Mouse (Mus musculus): Measurements from ENCODE around the gene Magix. TPM values are rescaled to one million over a fixed set of nuclear protein-coding genes. Genes with fewer than 3 reads are reported as not detected.

The Magix gene
- total RNA-seq, 4 experiments from 2014 or later = 21.4 to 25.1 (median 22.7) TPM

DNA sequence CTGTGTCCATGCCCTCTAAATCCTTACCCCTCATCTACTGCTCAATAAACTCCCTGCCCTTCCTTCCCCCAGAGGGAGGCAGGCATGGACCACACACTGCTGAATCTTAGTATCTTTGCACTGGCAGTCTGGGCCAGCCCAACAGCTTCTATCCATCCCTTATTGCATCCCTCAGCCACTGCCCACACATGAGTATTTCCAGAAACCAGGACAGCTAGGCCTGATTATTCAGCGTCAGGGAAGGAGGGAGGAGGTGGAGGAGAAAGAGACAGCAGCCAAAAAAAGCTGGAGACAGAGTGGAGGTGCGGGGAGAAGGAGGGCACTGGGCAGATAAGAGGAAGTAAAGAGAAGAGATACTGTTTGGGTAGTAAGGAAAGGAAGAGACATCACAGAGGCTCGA lies 46.0 kb downstream of the Magix start:
- no peak for DNase-seq (ENCODE audit: low spot score in 2 of 2)

DNA sequence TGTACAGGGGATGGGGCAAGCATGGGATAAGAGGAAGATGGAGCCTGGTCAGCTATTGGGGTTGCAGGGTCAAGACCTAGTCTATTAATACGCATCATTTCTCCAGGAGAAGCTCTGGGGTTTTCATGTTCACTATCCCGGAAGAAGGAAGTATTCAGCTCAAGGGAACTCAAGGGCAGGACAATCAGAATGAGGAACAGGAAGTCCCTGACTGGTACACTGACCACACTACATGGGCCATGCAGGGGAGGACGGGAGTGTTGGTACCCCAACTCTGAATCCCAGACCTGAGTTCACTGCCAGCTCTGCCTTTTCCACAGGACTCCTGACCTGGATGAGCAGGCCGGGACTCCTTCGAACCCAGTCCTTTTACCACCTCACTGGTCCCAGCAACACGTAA lies 48.5 kb downstream of the Magix start:
- DNase-seq (ENCODE audit: low spot score in 2 of 2) = no peak

Other genes starting within 250 kb of the Magix start
- under 1 TPM in 2 of 4 experiments, not detected in 2; 0.19 to 0.59 TPM for gene Foxp3, start 107.6 kb downstream of the Magix start, total RNA-seq (2022)
- 1 to 10 TPM; 2.4 to 4.7 (median 4.3) TPM for gene Ppp1r3f, start 107.0 kb downstream of the Magix start, total RNA-seq (2022)
- 10 to 100 TPM; 10.1 to 13.8 (median 11.6) TPM for gene Ccdc22, start 75.7 kb downstream of the Magix start, total RNA-seq (2022)
- not detected for gene Cacna1f, start 74.2 kb downstream of the Magix start, total RNA-seq (2022)
- gene Syp, start 42.8 kb downstream of the Magix start, total RNA-seq (2022) = 1 to 10 TPM in 3 of 4 experiments, under 1 TPM in 1; 0.73 to 4.3 (median 2.2) TPM
- gene Prickle3, start 24.0 kb downstream of the Magix start, total RNA-seq (2022) = 10 to 100 TPM; 13.4 to 22.6 (median 17.0) TPM
- gene Plp2, start 9.9 kb downstream of the Magix start, total RNA-seq (2022) = 10 to 100 TPM; 29.6 to 34.3 (median 33.3) TPM
- 10 to 100 TPM; 12.4 to 13.2 (median 12.7) TPM for gene Gpkow, start 15.9 kb upstream of the Magix start, total RNA-seq (2022)
- gene Wdr45, start 33.1 kb upstream of the Magix start, total RNA-seq (2022) = 10 to 100 TPM; 34.5 to 41.8 (median 37.8) TPM
- under 1 TPM in 1 of 4 experiments, not detected in 3; 0.83 TPM for gene Gm45208, start 41.0 kb upstream of the Magix start, total RNA-seq (2022)
- 1 to 10 TPM; 3.6 to 4.6 (median 3.7) TPM for gene Praf2, start 47.2 kb upstream of the Magix start, total RNA-seq (2022)
- gene Ccdc120, start 69.7 kb upstream of the Magix start, total RNA-seq (2022) = 1 to 10 TPM in 1 of 4 experiments, under 1 TPM in 2, not detected in 1; 0.34 to 1.1 (median 0.86) TPM
- gene Tfe3, start 81.3 kb upstream of the Magix start, total RNA-seq (2022) = 1 to 10 TPM; 6.0 to 8.1 (median 7.6) TPM
- 10 to 100 TPM; 15.5 to 19.4 (median 16.1) TPM for gene Gripap1, start 108.5 kb upstream of the Magix start, total RNA-seq (2022)
- gene Kcnd1, start 141.0 kb upstream of the Magix start, total RNA-seq (2022) = under 1 TPM; 0.05 to 0.16 (median 0.12) TPM
- 10 to 100 TPM; 13.8 to 17.8 (median 15.6) TPM for gene Otud5, start 160.1 kb upstream of the Magix start, total RNA-seq (2022)
- gene Pim2, start 197.0 kb upstream of the Magix start, total RNA-seq (2022) = 1 to 10 TPM; 1.1 to 3.3 (median 1.7) TPM
- 10 to 100 TPM in 2 of 4 experiments, 1 to 10 TPM in 2; 8.5 to 11.3 (median 10.2) TPM for gene Slc35a2, start 202.8 kb upstream of the Magix start, total RNA-seq (2022)
- 10 to 100 TPM; 17.3 to 20.6 (median 19.3) TPM for gene Pqbp1, start 218.0 kb upstream of the Magix start, total RNA-seq (2022)
- 10 to 100 TPM; 47.8 to 58.6 (median 53.9) TPM for gene Timm17b, start 218.1 kb upstream of the Magix start, total RNA-seq (2022)
- gene Gm10491, start 226.6 kb upstream of the Magix start, total RNA-seq (2022) = not detected
- gene Gm10490, start 228.3 kb upstream of the Magix start, total RNA-seq (2022) = 1 to 10 TPM in 1 of 4 experiments, under 1 TPM in 1, not detected in 2; 0.87 to 1.5 TPM
- not detected for gene Pcsk1n, start 238.6 kb upstream of the Magix start, total RNA-seq (2022)
- gene Eras, start 247.4 kb upstream of the Magix start, total RNA-seq (2022) = not detected

Measured in gastrocnemius, adult 8-10 months (tissue).